Mouse (Mus musculus) heart, postnatal 10 days (tissue): Measurements from ENCODE around the gene Pm20d1. TPM values are rescaled to one million over a fixed set of nuclear protein-coding genes. Genes with fewer than 3 reads are reported as not detected.
"Not testable (repeated sequence)": the region's sequence is repeated elsewhere in the genome, so short reads cannot be mapped to it uniquely, and the experiment has no call there.

Experiments used
- DNase-seq, 2 experiments: peaks; one replicate each; pipeline ENCODE4 v3.0.0; 2021
- intact Hi-C: fragments of 180-260 bp; cut with DNase I; formaldehyde crosslinking; loops from one replicate; pipeline ENCODE4 v1.15.1; 2025
- total RNA-seq, 2 experiments: library from RNA; stranded (reverse); gene quantifications; 2 replicates each; pipeline ENCODE4 v1.2.3; 2021

Gene Pm20d1
- total RNA-seq, 2 experiments from 2014 or later = 3.0 to 4.0 TPM

DNA sequence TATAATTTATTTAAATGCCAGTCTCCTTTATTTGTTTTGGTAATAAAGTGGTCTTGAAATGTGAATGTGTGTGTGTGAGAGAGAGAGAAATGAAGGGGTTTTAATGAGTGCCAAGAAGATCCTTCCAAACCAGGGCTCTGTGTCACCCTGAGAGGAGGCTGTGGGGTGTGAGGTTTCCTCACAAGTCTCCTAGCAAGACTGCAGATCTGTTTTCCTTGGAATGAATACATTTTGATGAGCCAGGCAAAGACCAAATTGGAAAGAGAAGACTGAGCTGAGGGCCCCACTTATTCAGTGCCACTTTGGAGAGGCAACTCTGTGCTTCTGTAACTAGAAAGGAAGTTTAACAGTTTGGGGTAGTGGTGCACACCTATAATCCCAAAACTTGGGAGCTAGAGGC lies 25.7 kb upstream of the Pm20d1 start:
- intact Hi-C loops = no loop called here
- DNase-seq = no peak

DNA sequence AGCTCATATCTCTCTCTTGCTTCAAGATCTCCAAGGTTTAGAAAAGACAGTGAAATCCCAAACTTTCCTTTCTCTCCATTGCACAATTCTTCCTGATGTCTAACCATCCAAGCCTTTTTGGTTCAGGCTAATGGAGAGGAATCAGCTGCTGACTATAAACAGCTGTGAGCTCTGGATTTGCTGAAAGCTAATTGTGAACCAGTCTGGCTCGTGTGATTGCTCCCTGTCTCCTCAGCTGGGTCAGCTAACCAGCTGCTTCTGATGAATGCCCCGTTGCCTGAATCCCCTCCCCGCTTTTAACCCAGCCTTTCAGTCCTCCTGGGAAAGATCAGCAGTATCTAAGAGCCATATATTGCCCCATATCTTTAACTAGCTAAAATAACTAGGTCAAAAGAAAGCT lies 2.6 kb upstream of the Pm20d1 start:
- DNase-seq = peak in 1 of 2 experiments; percentile 33
- intact Hi-C loops = no loop called here

DNA sequence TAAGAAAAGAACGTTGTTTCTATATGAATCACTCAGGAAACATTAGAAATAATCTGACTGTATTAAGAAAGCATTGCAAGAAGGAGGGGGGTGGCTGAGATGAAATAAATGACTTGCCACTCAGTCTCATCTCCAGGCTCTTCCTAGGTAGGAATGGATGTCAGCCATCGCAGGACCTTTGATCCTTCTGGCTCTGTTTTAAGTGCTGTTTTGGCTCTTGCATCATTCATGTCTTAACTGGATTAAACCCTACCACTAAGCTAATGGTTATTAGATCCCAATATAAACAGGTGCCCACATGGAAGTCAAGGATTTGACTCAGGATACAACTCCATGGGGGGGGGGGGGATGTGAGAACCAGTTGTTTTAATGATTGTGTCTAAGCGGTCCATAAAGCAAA lies 2.0 kb upstream of the Pm20d1 start:
- intact Hi-C loops = loop anchor here (5.0 kb wide), 1 partner anchor 42 kb away; no protein-coding TSS in a partner anchor
- no peak for DNase-seq

DNA sequence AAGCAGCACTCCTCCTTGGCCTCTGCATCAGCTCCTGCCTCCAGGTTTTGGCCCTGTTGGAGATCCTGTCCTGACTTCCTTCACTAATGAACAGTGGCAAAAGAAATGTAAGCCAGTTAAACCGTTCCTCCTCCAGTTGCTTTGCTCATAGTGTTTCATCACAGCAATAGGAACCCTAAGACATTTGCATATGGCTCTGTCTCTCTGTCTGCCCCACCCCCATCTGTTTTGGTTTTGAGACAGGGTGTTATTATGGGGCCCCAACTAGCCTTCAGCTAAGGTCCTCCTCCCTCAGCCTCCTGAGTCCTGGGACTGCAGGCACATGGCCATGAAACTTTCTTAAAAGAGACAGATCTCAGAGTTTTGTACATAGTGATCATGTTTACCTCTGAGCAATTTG lies 2.8 kb downstream of the Pm20d1 start:
- intact Hi-C loops = no loop called here
- no peak for DNase-seq

DNA sequence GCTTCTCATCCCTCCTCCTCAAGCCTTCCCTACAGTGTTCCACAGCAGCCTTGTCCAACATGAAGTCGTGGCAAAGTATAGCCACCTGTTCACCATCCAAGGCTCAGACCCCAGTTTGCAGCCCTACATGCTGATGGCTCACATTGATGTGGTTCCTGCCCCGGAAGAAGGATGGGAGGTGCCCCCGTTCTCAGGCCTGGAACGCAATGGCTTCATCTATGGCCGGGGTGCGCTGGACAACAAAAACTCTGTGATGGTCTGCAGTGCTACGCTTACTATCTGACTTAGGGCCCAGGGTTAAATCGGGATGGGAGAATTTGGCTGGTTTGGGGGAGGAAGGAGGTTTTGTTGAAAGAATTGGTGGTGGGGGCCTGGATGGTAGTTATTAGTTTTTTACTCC lies 3.9 kb downstream of the Pm20d1 start:
- DNase-seq = no peak
- intact Hi-C loops = no loop called here

DNA sequence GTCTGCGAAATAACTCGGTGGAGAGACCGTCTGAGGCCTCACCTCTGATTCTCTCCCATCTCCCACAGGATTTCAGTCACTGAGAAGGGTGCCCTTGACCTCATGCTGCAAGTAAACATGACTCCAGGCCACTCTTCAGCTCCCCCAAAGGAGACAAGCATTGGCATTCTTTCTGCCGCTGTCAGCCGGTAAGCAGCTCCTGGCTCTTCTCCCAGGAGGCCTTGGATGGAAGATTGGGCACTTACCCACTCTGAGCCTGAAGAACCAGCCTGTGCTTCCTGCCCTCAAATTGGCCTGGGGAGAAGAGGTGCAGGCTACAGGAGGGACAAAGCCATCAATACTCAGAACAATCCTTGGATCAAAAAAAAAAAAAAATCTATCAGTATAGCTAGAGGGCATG lies 5.5 kb downstream of the Pm20d1 start:
- intact Hi-C loops = no loop called here

DNA sequence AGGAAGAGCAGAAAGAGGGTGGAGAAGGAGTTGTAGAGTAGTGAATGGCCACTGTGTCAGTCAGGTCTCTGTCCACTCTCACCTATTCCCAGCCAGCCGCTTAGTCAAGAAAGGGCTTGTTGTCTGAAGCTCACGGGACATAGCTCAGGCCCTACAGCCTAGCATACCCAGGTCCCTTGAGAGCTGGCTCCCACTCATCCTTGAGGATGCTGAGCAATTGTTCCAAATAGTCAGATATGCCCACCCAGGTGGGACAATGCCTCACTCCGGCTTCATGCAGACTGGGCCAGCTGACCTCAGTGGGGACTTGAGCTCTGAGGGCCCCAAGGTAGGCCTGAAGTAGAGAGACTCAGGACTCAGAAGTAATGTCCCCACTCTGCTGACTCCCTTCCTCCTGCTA lies 7.0 kb downstream of the Pm20d1 start:
- intact Hi-C loops = no loop called here

More for the DNA sequence above, 5.5 kb downstream of the Pm20d1 start:
- DNase-seq = peak; percentile 42 to 44

DNA sequence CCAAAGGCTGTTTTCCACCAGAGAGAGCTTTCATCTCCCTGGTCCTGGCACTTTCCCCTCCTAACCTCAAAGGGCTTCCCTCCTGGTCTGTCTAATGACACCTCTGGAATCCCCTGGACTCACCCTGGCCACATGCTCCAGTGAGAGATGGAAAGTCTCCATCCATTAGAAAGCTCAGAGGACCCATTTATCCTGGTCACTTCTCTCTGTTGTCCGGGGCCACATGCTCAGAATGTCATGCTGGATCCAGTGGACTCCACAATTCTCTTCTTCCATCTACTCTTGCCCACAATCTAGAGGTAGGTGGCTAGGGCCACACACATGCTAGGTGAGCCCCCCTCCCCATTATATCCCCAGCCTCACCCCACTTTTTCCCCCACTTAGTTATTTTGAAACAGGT lies 11.8 kb downstream of the Pm20d1 start:
- intact Hi-C loops = no loop called here

More for the DNA sequence above, 7.0 kb downstream of the Pm20d1 start:
- no peak for DNase-seq

DNA sequence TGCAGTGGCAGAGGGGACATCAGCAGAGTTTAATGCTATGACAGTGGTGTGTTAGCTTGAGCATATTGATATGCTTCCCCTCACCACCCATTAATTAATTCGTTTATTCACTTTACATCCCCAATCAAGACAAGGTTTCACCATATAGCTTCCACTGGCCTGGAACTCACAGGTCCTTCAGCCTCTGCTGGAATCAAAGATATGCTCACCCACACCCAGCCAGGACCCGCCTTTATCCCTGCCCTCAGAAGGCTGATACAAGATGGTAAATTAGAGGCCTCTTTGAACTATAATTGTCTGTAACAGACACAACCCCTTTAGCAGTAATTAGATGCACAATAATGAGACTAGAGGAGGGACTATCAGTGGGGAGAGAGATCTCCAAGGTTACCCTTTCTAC lies 12.5 kb downstream of the Pm20d1 start:
- DNase-seq = no peak
- intact Hi-C loops = no loop called here

More for the DNA sequence above, 11.8 kb downstream of the Pm20d1 start:
- DNase-seq = no peak

DNA sequence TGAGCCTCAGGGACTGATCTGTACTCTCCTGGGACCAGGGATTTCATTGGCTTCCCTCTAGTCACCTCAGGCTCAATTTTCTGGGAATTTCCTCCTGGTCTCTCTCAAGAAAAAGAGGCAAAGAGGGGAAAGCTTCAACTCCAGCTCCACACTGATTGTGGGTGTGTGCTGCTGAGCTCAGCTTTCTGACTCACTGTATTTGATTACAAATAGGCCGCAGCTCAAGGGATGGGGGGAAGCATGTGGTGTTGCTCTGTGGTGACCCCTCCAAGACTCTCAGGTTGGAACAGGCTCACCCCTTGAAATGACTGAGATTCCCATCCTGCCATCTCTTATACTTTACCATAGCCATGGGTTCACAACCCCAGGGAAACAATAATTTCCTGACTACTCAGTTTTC lies 14.2 kb downstream of the Pm20d1 start:
- intact Hi-C loops = no loop called here
- no peak for DNase-seq

DNA sequence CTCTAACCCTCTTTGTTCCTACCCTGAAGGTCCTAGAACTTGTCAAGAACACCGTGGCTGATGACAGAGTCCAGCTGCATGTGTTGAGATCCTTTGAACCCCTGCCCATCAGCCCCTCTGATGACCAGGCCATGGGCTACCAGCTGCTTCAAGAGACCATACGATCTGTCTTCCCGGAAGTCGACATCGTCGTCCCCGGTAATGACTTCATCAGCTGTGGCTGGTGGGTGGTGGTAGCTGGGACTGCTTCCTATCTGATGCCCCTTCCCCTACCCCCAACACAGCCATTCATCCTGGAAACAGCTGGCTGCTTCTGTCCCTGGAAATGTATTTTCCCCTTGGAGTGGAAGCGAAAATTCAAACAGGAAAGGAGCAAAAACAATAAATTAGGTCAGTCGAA lies 14.8 kb downstream of the Pm20d1 start:
- DNase-seq = no peak
- intact Hi-C loops = no loop called here

DNA sequence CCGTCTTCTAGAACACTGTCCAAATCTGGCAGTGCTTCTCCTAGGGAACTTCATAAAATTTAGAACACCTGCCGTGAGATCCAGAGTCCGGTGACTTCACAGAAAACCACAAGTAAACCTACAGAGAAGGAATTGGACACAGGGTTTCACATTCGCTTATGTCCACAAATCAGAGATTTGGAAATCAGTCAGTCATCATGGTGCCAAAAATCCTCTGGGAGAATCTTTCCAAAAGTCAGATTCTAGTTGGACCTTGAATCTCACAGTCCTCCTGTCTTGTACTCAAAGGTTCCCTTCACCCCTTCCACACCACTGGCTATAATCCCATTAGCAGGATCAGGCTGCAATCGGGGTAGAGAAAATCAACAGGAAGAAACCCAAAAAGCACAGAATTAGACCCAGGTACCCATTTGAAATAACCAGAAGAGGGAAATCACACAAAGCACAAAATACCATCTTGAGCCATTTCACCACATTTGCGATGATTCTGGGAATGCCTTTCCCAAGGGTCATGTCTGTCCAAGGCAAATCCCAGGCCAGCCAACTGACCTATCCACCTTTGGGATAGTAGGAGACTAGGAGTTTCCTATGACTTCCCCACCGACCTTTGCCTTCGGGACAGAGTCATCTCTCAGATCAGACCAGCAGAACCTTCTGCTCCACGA lies 15.6 kb downstream of the Pm20d1 start:
- intact Hi-C loops = no loop called here
- no peak for DNase-seq

DNA sequence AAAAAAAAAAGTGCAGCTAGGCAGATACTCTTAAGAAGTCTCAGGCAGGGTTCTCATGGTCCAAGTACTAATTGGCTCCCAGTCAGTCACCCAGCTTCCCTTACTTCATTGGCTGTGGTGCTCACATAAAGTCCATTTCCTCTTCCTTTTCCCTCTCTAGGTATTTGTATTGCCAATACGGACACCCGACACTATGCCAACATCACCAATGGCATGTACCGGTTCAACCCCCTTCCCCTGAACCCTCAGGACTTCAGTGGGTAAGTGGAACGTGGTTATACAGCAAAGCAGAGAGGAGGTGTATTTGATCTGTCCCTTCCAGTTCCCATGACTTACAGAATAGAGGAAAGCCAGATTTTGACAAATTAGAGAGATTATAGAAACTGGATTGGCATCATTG lies 16.6 kb downstream of the Pm20d1 start:
- intact Hi-C loops = no loop called here
- no peak for DNase-seq

DNA sequence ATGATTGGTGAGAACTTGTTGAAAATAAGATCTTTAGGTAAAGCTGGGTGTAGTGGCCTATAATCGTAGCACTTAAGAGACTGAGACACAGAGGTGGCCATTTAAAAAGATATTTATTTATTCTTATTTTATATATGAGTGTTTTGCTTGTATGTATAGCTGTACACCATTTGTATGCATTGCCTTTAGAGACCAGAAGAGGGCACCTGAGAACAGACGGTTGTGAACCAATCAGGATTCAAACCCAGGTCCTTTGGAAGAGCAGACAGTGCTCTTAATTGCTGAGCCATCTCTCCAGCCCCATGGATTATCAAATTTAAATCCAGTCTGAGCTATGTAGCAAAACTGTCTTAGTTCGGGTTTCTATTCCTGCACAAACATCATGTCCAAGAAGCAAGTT lies 17.0 kb downstream of the Pm20d1 start:
- no peak for DNase-seq
- intact Hi-C loops = no loop called here

DNA sequence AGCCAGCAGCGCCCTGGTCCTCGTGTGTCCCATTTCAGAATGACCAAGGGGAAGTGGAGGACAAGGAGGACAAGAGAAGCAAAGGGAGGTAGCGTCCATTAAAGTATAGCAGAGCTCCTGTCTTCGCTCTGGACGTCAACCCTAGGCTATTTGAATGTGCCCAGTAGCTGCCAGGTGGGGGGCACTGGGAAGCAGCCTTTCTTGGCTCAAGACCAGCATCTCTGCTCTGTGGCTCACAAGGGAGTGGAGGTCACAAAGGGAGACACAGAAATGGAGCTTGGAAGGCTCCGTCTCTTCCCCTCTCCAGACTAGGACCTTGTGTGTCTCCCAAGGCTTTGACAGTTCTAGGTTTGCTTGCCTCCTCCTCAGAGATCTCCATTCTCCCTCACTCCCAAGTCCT lies 19.7 kb downstream of the Pm20d1 start:
- intact Hi-C loops = no loop called here
- peak in 1 of 2 experiments; percentile 22 for DNase-seq

DNA sequence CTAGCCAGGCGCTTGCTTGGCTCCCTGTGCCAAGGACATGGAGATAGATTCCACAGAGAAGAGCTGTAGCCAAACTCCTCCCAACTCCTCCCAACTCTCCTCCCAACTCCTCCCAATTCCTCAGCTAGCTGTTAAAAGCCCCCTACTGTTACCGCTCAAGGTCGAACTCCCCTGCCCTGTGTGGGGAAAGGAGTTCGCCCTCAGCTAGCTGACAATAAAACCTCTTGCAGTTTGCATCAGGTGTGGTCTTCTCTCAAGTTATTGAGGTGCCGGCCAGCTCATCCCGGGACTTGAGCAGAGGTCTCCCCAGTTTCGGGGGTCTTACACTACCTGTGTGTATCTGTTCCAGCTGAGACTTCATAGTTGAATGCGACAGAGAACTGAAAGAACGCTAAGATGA lies 23.2 kb downstream of the Pm20d1 start:
- intact Hi-C loops, DNase-seq: not testable (repeated sequence)

DNA sequence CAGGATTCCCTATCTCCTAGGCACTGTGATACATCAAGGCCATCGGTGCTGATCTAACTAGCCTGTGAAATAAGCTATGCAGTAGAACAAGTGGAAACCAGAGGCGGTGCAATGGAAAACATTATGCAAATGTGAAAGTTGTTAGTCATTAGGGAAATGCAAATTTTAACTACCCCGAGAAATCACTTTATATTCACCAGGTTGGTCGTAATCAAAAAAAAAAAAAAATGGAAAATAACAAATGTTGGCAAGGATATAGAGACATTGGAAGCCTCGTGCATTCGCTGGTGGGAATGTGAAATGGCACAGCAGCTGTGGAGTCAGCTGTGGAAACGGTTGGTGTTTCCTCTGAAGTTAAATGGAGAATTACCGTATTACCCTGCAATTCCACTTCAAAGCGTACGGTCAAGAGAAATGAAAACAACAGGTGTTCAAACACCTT lies 23.7 kb downstream of the Pm20d1 start:
- intact Hi-C loops = no loop called here
- no peak for DNase-seq

DNA sequence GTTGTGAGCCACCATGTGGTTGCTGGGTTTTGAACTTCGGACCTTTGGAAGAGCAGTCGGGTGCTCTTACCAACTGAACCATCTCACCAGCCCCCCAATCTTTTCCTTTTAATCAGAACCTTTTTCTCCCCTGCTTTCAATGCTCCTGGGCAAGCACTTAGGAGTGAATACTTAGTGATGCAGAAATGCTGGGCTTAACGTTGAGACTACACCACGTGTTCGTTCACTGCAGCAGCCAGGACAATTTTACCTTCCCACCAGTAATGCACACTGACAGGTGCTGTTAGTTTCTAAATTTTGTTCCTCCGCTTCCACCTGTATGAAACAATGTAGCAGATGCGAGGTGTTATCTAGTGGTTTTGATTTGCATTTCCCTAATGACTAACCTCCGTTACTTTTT lies 25.1 kb downstream of the Pm20d1 start:
- intact Hi-C loops = no loop called here
- no peak for DNase-seq

DNA sequence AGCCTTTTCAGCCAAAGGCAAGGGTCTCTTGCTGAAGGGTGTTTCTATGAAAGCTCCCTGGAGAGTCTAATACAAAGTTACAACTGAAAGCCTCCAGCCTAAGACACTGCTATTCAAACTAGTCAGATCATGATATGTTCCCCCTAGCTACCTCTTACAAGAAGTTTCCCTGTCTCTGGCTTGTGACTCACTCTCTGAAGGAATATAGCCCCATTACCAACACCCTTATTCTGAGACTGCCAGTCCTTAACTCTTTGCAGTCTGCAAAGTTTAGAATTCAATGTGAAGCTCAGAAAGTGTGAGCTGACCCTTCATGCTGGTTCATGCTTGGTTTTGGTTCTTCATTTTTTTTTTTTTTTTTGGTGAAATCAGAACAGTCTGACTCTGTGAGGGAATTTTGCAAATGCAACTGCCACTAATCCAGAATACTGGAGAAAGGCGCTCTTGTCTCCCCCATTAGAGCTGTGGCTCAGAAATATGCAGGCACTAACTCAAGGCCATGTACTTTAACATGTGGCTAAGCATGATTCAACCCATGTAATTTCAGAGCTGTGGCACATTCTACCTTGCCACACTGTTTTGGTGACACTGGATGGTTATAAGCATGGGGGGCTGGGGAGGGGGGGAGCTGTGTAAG lies 25.8 kb downstream of the Pm20d1 start:
- no peak for DNase-seq
- intact Hi-C loops = no loop called here

DNA sequence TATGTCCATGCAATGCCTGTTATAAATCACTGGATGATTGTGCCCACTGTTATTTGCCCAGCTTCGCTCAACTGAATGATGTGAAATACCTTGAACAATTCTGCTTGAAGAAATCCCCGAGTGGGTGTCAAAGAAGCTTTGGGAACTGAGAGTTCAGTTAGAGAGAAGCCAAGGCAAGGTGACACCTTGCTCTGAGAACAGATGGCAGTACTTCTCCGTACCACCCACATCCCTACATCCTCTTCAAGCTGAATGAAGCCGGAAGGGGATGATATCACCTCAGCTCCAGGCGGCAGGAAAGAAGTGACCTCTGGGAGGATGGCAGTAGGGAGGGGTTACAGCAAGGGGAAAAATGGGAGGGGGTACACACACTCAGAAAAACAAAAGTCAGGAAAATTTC lies 26.4 kb downstream of the Pm20d1 start:
- intact Hi-C loops = no loop called here
- DNase-seq = no peak

DNA sequence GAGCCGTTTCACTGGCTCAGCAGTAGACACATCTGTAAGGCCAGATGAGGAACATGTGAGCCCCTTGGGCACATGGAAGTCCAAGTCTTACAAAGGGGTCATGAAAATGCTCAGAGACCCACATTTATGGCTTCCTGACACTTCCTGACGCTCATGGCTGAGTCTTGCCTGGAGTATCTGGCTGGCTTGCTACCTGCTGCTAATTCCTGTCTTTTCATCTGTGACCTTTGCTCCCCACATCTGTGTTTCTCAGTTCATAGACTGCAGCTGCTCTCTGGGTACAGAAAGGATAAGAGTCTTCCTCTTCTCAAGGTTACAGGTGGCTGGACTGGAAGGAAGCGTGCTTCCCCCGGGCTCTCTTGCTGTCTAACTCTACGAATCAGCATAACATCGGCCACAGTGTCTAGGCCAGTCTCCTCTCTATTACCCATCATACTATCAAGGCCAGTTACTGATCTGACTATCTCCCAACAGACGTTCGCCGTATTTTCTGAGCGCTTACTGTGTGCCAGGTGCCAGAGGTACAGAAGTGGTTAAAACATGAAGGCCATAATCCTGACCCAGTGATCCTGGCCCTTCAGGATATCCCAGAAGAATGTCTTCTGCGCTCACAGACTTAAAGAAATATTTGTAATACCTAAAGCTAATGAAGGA lies 27.5 kb downstream of the Pm20d1 start:
- intact Hi-C loops = no loop called here

DNA sequence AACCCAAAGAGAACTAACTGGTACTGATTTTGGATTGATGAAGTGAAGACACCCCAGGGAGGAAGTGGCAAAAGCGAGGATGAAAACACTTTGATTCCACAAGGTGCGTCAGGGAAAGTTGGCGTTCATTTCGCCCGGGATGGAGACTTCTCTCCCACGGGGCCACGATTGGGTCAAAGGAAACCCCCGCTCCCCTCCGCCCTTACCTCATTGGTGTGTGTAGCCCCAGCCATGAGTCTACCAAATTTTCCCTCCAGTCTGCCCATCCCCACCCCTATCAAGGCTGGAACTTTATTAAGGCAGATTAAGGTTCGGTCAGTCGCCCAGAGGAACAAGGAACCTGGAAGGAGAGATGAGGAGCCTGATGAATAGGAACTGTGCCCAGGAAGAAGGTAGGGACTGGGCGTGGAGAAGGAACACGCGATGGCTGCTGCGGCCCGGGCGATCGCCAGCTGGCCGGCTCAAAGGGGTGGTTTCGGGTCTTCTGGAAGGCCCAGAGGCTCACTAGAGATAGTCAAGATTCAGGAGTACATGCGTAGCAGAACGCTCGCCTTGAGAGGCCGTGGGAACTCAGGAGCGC lies 30.1 kb downstream of the Pm20d1 start, which contains the start of gene Slc41a1:
Gene Slc41a1, plus strand, starts transcription at position 287 of the 580 bp plus-strand sequence.
- intact Hi-C loops = no loop called here
- DNase-seq = no peak

More for the DNA sequence above, 27.5 kb downstream of the Pm20d1 start:
- no peak for DNase-seq
